Mouse (Mus musculus): ENCODE measurements around the gene Mafg.

Gene Mafg

GRCm38 (mm10) chr11:120618619-120619535, 14.5 kb downstream of the Mafg start:
- DNase-seq, result no peak

GRCm38 (mm10) chr11:120617519-120618112, 15.8 kb downstream of the Mafg start, which contains the start of gene Pcyt2:
Gene Pcyt2, minus strand, starts transcription at chr11:120617936.
- DNase-seq, result peak; percentile 92

GRCm38 (mm10) chr11:120616617-120617294, 16.6 kb downstream of the Mafg start:
- no peak for DNase-seq

GRCm38 (mm10) chr11:120615606-120616203, 17.7 kb downstream of the Mafg start:
- DNase-seq, result no peak

GRCm38 (mm10) chr11:120615167-120615566, 18.2 kb downstream of the Mafg start:
- no peak for DNase-seq

GRCm38 (mm10) chr11:120613976-120614375, 19.4 kb downstream of the Mafg start:
- no peak for DNase-seq

GRCm38 (mm10) chr11:120613481-120613972, 19.9 kb downstream of the Mafg start:
- DNase-seq, result no peak

- no peak for DNase-seq
Measured at GRCm38 (mm10) chr11:120612763-120613162, 20.6 kb downstream of the Mafg start.

- DNase-seq, result no peak
Measured at GRCm38 (mm10) chr11:120610477-120611046, 22.8 kb downstream of the Mafg start.

- peak; percentile 11 for DNase-seq
Measured at GRCm38 (mm10) chr11:120609250-120609649, 24.1 kb downstream of the Mafg start.

- no peak for DNase-seq
Measured at GRCm38 (mm10) chr11:120608241-120609034, 25.0 kb downstream of the Mafg start, which contains the start of gene Npb. Gene Npb, plus strand, starts transcription at chr11:120608477.

- DNase-seq, result no peak
Measured at GRCm38 (mm10) chr11:120606764-120607163, 26.6 kb downstream of the Mafg start.

GRCm38 (mm10) chr11:120605667-120606066, 27.7 kb downstream of the Mafg start:
- no peak for DNase-seq

- no peak for DNase-seq
Measured at GRCm38 (mm10) chr11:120603545-120603944, 29.9 kb downstream of the Mafg start.

GRCm38 (mm10) chr11:120600716-120601115, 32.7 kb downstream of the Mafg start:
- no peak for DNase-seq

- no peak for DNase-seq
Measured at GRCm38 (mm10) chr11:120598990-120599549, 34.3 kb downstream of the Mafg start.

- peak; percentile 94 for DNase-seq
Measured at GRCm38 (mm10) chr11:120598283-120598989, 35.0 kb downstream of the Mafg start, which contains the start of the genes Alyref and Anapc11. Gene Alyref, minus strand, starts transcription at chr11:120598365. Gene Anapc11, plus strand, starts transcription at chr11:120598421.

- DNase-seq, result no peak
Measured at GRCm38 (mm10) chr11:120597240-120598235, 35.9 kb downstream of the Mafg start.

GRCm38 (mm10) chr11:120588531-120588930, 44.9 kb downstream of the Mafg start:
- DNase-seq, result no peak

Measured in layer of hippocampus, adult 9-11 months (tissue).